Comparison of ENCODE assay signal across 21 mouse cellular contexts in the genomic region with DNA sequence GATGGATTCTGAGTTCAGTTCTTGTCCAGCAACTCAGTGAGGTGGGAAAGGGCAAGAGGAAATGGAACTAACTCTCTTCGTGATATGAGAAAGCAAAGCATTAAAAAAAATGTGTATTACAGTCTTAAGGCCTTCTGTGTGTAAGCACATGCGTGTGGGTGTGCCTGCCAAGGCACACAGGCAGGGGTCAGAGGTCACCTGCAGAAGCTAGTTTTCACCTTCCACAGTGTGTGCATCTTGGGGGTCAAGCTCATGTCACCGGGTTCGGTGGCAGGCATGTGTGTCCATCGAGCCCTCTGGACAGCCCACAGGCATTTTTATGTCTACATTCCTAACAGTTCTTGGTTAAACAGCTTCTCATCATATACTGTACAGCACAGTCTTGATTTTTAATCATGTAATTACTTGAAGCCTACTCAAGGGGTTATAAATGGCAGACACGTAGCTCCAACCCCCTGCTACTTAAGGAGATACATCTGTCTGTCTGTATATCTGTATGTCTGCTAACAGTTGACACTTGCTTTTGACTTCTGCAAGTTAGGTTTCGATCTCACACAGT.
A peak's percentile ranks its signal among the peaks of the same experiment; 100 is the strongest.
DNase-seq lines count a peak whose midpoint lies in the region; ATAC-seq and TF ChIP-seq lines count a peak whose summit lies in the region.
"Had no signal": no experiment of that assay in that cellular context is flagged by ENCODE, and none has a peak within 500 bp of the region (broad histone marks: within the 10 kb centered on the region; RNA-seq: fewer than 3 reads in every experiment).

No protein-coding gene starts in this region.

- DNase-seq in heart, adult 11 months = peak; percentile 21
- DNase-seq in lung, embryonic 14.5 days = peak; percentile 38
- no peak for DNase-seq in lung, adult 2 months
- DNase-seq in lung, postnatal 0 days (ENCODE audit: low spot score) = no peak
- no peak for DNase-seq in lung, postnatal 4 days
- DNase-seq: adrenal gland, adult 8-10 months; adrenal gland, postnatal 25 days; cerebellum, adult 11-12 months; cerebellum, adult 8-10 months; cerebellum, postnatal 10 days; cerebellum, postnatal 36 days; embryo, embryonic 11 days; gastrocnemius, postnatal 10 days; gastrocnemius, postnatal 36 days had no signal

- H3K9ac ChIP-seq in heart, embryonic 11.5 days (ENCODE audit: low read depth, low read length) = no peak overlapping the region
- H3K9ac ChIP-seq in lung, embryonic 14.5 days = no peak overlapping the region
- H3K9ac ChIP-seq in lung, postnatal 0 days (replicated peaks; ENCODE audit: low read depth) = no peak overlapping the region
- H3K9ac ChIP-seq: forebrain, embryonic 13.5 days; hindbrain, embryonic 12.5 days; hindbrain, embryonic 15.5 days had no signal

- no peak for TF ChIP-seq POLR2A in lung, adult 2 months (IDR thresholded peaks at IDR 0.05; ENCODE audit: borderline replicate concordance, extremely low read depth, low read depth, low read length)

- no peak for TF ChIP-seq CTCF in lung, embryonic 14.5 days (IDR thresholded peaks at IDR 0.05; ENCODE audit: low read depth)
- no peak for TF ChIP-seq CTCF in lung, adult 2 months (IDR thresholded peaks at IDR 0.05; ENCODE audit: insufficient read depth, low read length)
- TF ChIP-seq CTCF in lung, postnatal 0 days (IDR thresholded peaks at IDR 0.05) = no peak

- no peaks in the 10 kb centered on the region for H3K27me3 ChIP-seq in heart, embryonic 11.5 days (ENCODE audit: control insufficient read depth, insufficient read depth, low read length)
- H3K27me3 ChIP-seq in lung, embryonic 14.5 days (ENCODE audit: insufficient read depth, low read length) = no peaks in the 10 kb centered on the region
- H3K27me3 ChIP-seq in lung, postnatal 0 days (replicated peaks; ENCODE audit: insufficient read depth, low read length) = no peaks in the 10 kb centered on the region
- H3K27me3 ChIP-seq: forebrain, embryonic 13.5 days; hindbrain, embryonic 12.5 days; hindbrain, embryonic 15.5 days had no signal

- TF ChIP-seq EP300 in lung, postnatal 0 days (IDR thresholded peaks at IDR 0.05) = no peak

- no peaks in the 10 kb centered on the region for H3K36me3 ChIP-seq in heart, embryonic 11.5 days (ENCODE audit: control insufficient read depth, insufficient read depth, low read length)
- no peaks in the 10 kb centered on the region for H3K36me3 ChIP-seq in lung, embryonic 14.5 days (ENCODE audit: insufficient read depth)
- H3K36me3 ChIP-seq in lung, postnatal 0 days (ENCODE audit: insufficient read depth, low read length) = no peaks in the 10 kb centered on the region
- H3K36me3 ChIP-seq: forebrain, embryonic 10.5 days; hindbrain, embryonic 12.5 days; hindbrain, embryonic 15.5 days had no signal

- no peaks in the 10 kb centered on the region for H3K9me3 ChIP-seq in heart, embryonic 11.5 days (replicated peaks; ENCODE audit: control insufficient read depth, low read length)
- H3K9me3 ChIP-seq in lung, embryonic 14.5 days (ENCODE audit: low read depth, low read length) = no peaks in the 10 kb centered on the region
- H3K9me3 ChIP-seq in lung, postnatal 0 days (ENCODE audit: low read length) = no peaks in the 10 kb centered on the region
- H3K9me3 ChIP-seq: forebrain, embryonic 10.5 days; forebrain, embryonic 13.5 days; hindbrain, embryonic 12.5 days; hindbrain, embryonic 15.5 days had no signal

- H3K4me3 ChIP-seq in heart, embryonic 11.5 days (ENCODE audit: low read depth, low read length) = no peak overlapping the region
- H3K4me3 ChIP-seq in lung, embryonic 14.5 days (ENCODE audit: low read depth, low read length) = no peak overlapping the region
- H3K4me3 ChIP-seq in lung, adult 2 months (replicated peaks; ENCODE audit: extremely low read depth, low read depth, low read length) = no peak overlapping the region
- H3K4me3 ChIP-seq in lung, postnatal 0 days (ENCODE audit: low read depth, low read length) = no peak overlapping the region
- H3K4me3 ChIP-seq: forebrain, embryonic 10.5 days; forebrain, embryonic 13.5 days; hindbrain, embryonic 12.5 days; hindbrain, embryonic 15.5 days had no signal

- H3K27ac ChIP-seq in heart, embryonic 11.5 days (ENCODE audit: low read depth, low read length) = no peak overlapping the region
- no peak overlapping the region for H3K27ac ChIP-seq in lung, embryonic 14.5 days (ENCODE audit: low read depth)
- H3K27ac ChIP-seq in lung, postnatal 0 days (ENCODE audit: low read length) = no peak overlapping the region
- H3K27ac ChIP-seq: forebrain, embryonic 10.5 days; forebrain, embryonic 13.5 days; hindbrain, embryonic 12.5 days; hindbrain, embryonic 15.5 days had no signal

- 79% methylated on average over 7 of the region's 7 CpGs for WGBS in heart, embryonic 11.5 days (ENCODE audit: insufficient replicate concordance)
- 33% methylated on average over 7 of the region's 7 CpGs for WGBS in lung, embryonic 14.5 days
- WGBS in lung, adult 2 months = 62% methylated on average over 7 of the region's 7 CpGs
- 48% methylated on average over 7 of the region's 7 CpGs for WGBS in lung, postnatal 0 days

- no peaks in the 10 kb centered on the region; the same call in 1 of the 2 replicates for H3K4me1 ChIP-seq in heart, embryonic 11.5 days (ENCODE audit: control insufficient read depth, insufficient read depth, low read length)
- H3K4me1 ChIP-seq in lung, embryonic 14.5 days (ENCODE audit: insufficient read depth) = no peaks in the 10 kb centered on the region
- H3K4me1 ChIP-seq in lung, adult 2 months (ENCODE audit: control insufficient read depth, insufficient read depth, low read length) = no peaks in the 10 kb centered on the region
- no peaks in the 10 kb centered on the region for H3K4me1 ChIP-seq in lung, postnatal 0 days (ENCODE audit: insufficient read depth, low read depth, low read length)

- no peak for ATAC-seq in heart, embryonic 11.5 days (replicated peaks; ENCODE audit: insufficient number of reproducible peaks, low FRiP score, low TSS enrichment)
- ATAC-seq in lung, embryonic 14.5 days (ENCODE audit: insufficient read depth) = peak; percentile 67
- ATAC-seq in lung, postnatal 0 days = peak; percentile 21; the same call in 1 of the 2 replicates
- ATAC-seq: activated CD4-positive, CD25-positive, alpha-beta regulatory T cell, adult 4 months; forebrain, embryonic 13.5 days; forebrain, embryonic 16.5 days had no signal

- H3K4me2 ChIP-seq in heart, embryonic 11.5 days = no peak overlapping the region
- no peak overlapping the region for H3K4me2 ChIP-seq in lung, embryonic 14.5 days
- no peak overlapping the region for H3K4me2 ChIP-seq in lung, postnatal 0 days (replicated peaks; ENCODE audit: low read depth, low read length)
- H3K4me2 ChIP-seq: forebrain, embryonic 13.5 days; hindbrain, embryonic 12.5 days; hindbrain, embryonic 15.5 days had no signal

Comparison
In these comparisons a context has a peak if more than half of its experiments do, and no peak if none do; other contexts are left out.
1. DNase-seq: peak in heart, adult 11 months (single experiment) and lung, embryonic 14.5 days (single experiment); none in lung, adult 2 months (single experiment), lung, postnatal 0 days (single experiment) and lung, postnatal 4 days (0 of 2).